Mouse (Mus musculus): Measurements from ENCODE around the gene Nf2.

GRCm38 (mm10) chr11:4731781-4732180 lies 117.6 kb downstream of the Nf2 start:
- TF ChIP-seq CTCF (IDR thresholded peaks at IDR 0.05; ENCODE audit: insufficient read depth, low read length), result no peak
- no peak for TF ChIP-seq POLR2A (IDR thresholded peaks at IDR 0.05; ENCODE audit: borderline replicate concordance, extremely low read depth, low read depth, low read length)
